Mouse (Mus musculus) heart, adult 2 months (tissue): Measurements from ENCODE around the gene Tmem63b. TPM values are rescaled to one million over a fixed set of nuclear protein-coding genes. Genes with fewer than 3 reads are reported as not detected.

Experiments
- DNase-seq, 2 experiments: peaks; one replicate each; pipeline ENCODE4 v3.0.0; 2021
- H3K27ac ChIP-seq: fragments of 200-600 bp; 2 replicates; pipeline ENCODE4 v1.8.1; 2022
- H3K27me3 ChIP-seq: fragments of 200-500 bp; 2 replicates; pipeline ENCODE4 v1.6.1; 2012; ENCODE audit warnings: mild to moderate bottlenecking, low read length, inconsistent platforms, mixed read lengths; ENCODE audit not compliant: control insufficient read depth, insufficient read depth
- H3K36me3 ChIP-seq: fragments of 200-500 bp; 2 replicates; pipeline ENCODE4 v1.6.1; 2012; ENCODE audit warnings: low read length, inconsistent platforms; ENCODE audit not compliant: control insufficient read depth, insufficient read depth
- H3K4me1 ChIP-seq: fragments of 200-500 bp; 2 replicates; pipeline ENCODE4 v1.6.1; 2011; ENCODE audit warnings: low read length; ENCODE audit not compliant: control insufficient read depth, insufficient read depth
- H3K4me3 ChIP-seq: fragments of 200-600 bp; 2 replicates; pipeline ENCODE4 v1.8.1; 2022
- H3K79me2 ChIP-seq: fragments of 200-500 bp; replicated peaks from 2 replicates; pipeline ENCODE4 v1.6.1; 2012; ENCODE audit warnings: mild to moderate bottlenecking, inconsistent platforms, low read length, moderate library complexity, mixed read lengths; ENCODE audit not compliant: control insufficient read depth, insufficient read depth
- H3K9ac ChIP-seq: fragments of 200-500 bp; 2 replicates; pipeline ENCODE4 v1.6.1; 2012; ENCODE audit warnings: low read depth, mild to moderate bottlenecking, control low read depth, inconsistent platforms, low read length, mixed read lengths
- CTCF ChIP-seq: fragments of 200-600 bp; IDR thresholded peaks from 2 replicates; pipeline ENCODE4 v1.8.1; 2022; ENCODE audit warnings: antibody characterized with exemption, mild to moderate bottlenecking, moderate library complexity
- EP300 ChIP-seq: fragments of 200-500 bp; IDR thresholded peaks from 2 replicates; pipeline ENCODE4 v1.6.1; 2011; ENCODE audit warnings: low read depth, low read length, control low read depth; ENCODE audit not compliant: insufficient read depth
- POLR2A ChIP-seq: fragments of 200-500 bp; IDR thresholded peaks from 2 replicates; pipeline ENCODE4 v1.6.1; 2011; ENCODE audit warnings: mild to moderate bottlenecking, low read depth, low read length, control low read depth; ENCODE audit not compliant: insufficient read depth
- WGBS: fragments of 180-500 bp; shearing (Covaris S2); methylation state at CpG from one replicate; pipeline ENCODE4 v1.1.7; 2018; 5-methylcytosine and 5-hydroxymethylcytosine counted together
- intact Hi-C: fragments of 180-260 bp; cut with DNase I; formaldehyde crosslinking; loops from one replicate; pipeline ENCODE4 v1.15.1; 2025
- polyA plus RNA-seq: library from polyadenylated mRNA; depleted of rRNA; stranded (reverse); fragments of >200 nt; gene quantifications from 2 replicates; pipeline ENCODE4 v1.2.3, GENCODE M21; 2012
- total RNA-seq, 2 experiments: library from RNA; stranded (reverse); gene quantifications; 2 replicates each; pipeline ENCODE4 v1.2.3; 2021

Tmem63b gene
- total and polyA plus RNA-seq, 3 experiments, result 81.8 to 122 (median 90.1) TPM

GRCm38 (mm10) chr17:45644185-45644584 lies 42.5 kb downstream of the Tmem63b start:
- no peaks in the 10 kb centered on the region for H3K4me1 ChIP-seq
- H3K36me3 ChIP-seq, result no peaks in the 10 kb centered on the region
- 90% methylated on average over 4 of the region's 4 CpGs for WGBS
- TF ChIP-seq CTCF, result peak; percentile 17; the same call in 1 of the 2 replicates
- TF ChIP-seq EP300, result no peak
- no peak overlapping the region for H3K4me3 ChIP-seq
- no peak overlapping the region for H3K27ac ChIP-seq
- no peak overlapping the region for H3K9ac ChIP-seq
- no peaks in the 10 kb centered on the region for H3K27me3 ChIP-seq
- intact Hi-C loops, result no loop called here
- no peaks in the 10 kb centered on the region for H3K79me2 ChIP-seq
- no peak for DNase-seq

- H3K36me3 ChIP-seq, result no peaks in the 10 kb centered on the region
- no peak overlapping the region for H3K4me3 ChIP-seq
- no peak overlapping the region for H3K9ac ChIP-seq
- DNase-seq, result peak; percentile 64 to 78
- intact Hi-C loops, result loop anchor here (2.0 kb wide), 3 partner anchors 62 to 164 kb away; no protein-coding TSS in a partner anchor
- no peaks in the 10 kb centered on the region for H3K4me1 ChIP-seq
- no peaks in the 10 kb centered on the region for H3K27me3 ChIP-seq
- H3K79me2 ChIP-seq, result no peaks in the 10 kb centered on the region
- TF ChIP-seq CTCF (peak; percentile 89), POLR2A (no peak), EP300 (0 out of 2 replicates have a peak, but pooled peaks have one; percentile 29)
- WGBS, result 17% methylated on average over 12 of the region's 12 CpGs
- no peak overlapping the region for H3K27ac ChIP-seq
These were observed 44.0 kb downstream of the Tmem63b start for GRCm38 (mm10) chr17:45642701-45643100.

- Histone ChIP-seq H3K4me1 (no peaks in the 10 kb centered on the region), H3K27me3 (no peaks in the 10 kb centered on the region), H3K27ac (no peak overlapping the region), H3K79me2 (no peaks in the 10 kb centered on the region), H3K36me3 (no peaks in the 10 kb centered on the region), H3K4me3 (no peak overlapping the region), H3K9ac (no peak overlapping the region)
- intact Hi-C loops, result loop anchor here (2.0 kb wide), 3 partner anchors 61 to 163 kb away; no protein-coding TSS in a partner anchor
- DNase-seq, result no peak
- WGBS, result 91% methylated on average over 8 of the region's 8 CpGs
- TF ChIP-seq EP300, result no peak
- TF ChIP-seq POLR2A, result no peak
These were observed 44.7 kb downstream of the Tmem63b start for GRCm38 (mm10) chr17:45641981-45642380.

GRCm38 (mm10) chr17:45638596-45639295 lies 48.0 kb downstream of the Tmem63b start:
- TF ChIP-seq POLR2A, result no peak
- TF ChIP-seq EP300, result no peak
- no peak for TF ChIP-seq CTCF
- intact Hi-C loops, result no loop called here
- 77% methylated on average over 16 of the region's 16 CpGs for WGBS
- Histone ChIP-seq H3K4me1 (no peaks in the 10 kb centered on the region), H3K36me3 (no peaks in the 10 kb centered on the region), H3K4me3 (no peak overlapping the region), H3K79me2 (no peaks in the 10 kb centered on the region), H3K9ac (no peak overlapping the region), H3K27me3 (no peaks in the 10 kb centered on the region), H3K27ac (no peak overlapping the region)
- no peak for DNase-seq

- peaks cover 8% of the 10 kb centered on the region for H3K4me1 ChIP-seq
- H3K36me3 ChIP-seq, result no peaks in the 10 kb centered on the region
- H3K9ac ChIP-seq, result no peak overlapping the region
- H3K79me2 ChIP-seq, result no peaks in the 10 kb centered on the region
- H3K27me3 ChIP-seq, result no peaks in the 10 kb centered on the region
- H3K27ac ChIP-seq, result no peak overlapping the region
- DNase-seq, result no peak
- TF ChIP-seq EP300 (no peak), CTCF (no peak), POLR2A (no peak)
- 75% methylated on average over 5 of the region's 5 CpGs for WGBS
- intact Hi-C loops, result no loop called here
- H3K4me3 ChIP-seq, result no peak overlapping the region
These were observed 52.7 kb downstream of the Tmem63b start for GRCm38 (mm10) chr17:45634033-45634432.

- Histone ChIP-seq H3K27me3 (no peaks in the 10 kb centered on the region), H3K79me2 (no peaks in the 10 kb centered on the region), H3K4me1 (peaks cover 9% of the 10 kb centered on the region), H3K4me3 (no peak overlapping the region), H3K27ac (no peak overlapping the region), H3K9ac (no peak overlapping the region), H3K36me3 (no peaks in the 10 kb centered on the region)
- 76% methylated on average over 6 of the region's 6 CpGs for WGBS
- TF ChIP-seq EP300, result no peak
- TF ChIP-seq POLR2A, result no peak
- no peak for TF ChIP-seq CTCF
- DNase-seq, result no peak
- intact Hi-C loops, result no loop called here
These were observed 54.8 kb downstream of the Tmem63b start for GRCm38 (mm10) chr17:45631940-45632339.
